Mouse (Mus musculus) megakaryocyte, embryonic 14.5 days (primary cell): ENCODE results near the gene Hao2.

Experiments
- FLI1 ChIP-seq: IDR thresholded peaks from 2 replicates; pipeline ENCODE4 v1.6.1; 2012; ENCODE audit warnings: low read length, inconsistent platforms, mixed read lengths
- GATA1 ChIP-seq: IDR thresholded peaks from 3 replicates; pipeline ENCODE4 v1.6.1; 2012; ENCODE audit warnings: mixed read lengths, low read length, inconsistent platforms, borderline replicate concordance

- TF ChIP-seq GATA1 (no peak), FLI1 (no peak)
Measured at GRCm38 (mm10) chr3:98868219-98868618, 24.8 kb downstream of the Hao2 start.
